Mouse (Mus musculus) MEL (cell line): ENCODE data around the gene Gm21953. TPM values are rescaled to one million over a fixed set of nuclear protein-coding genes. Genes with fewer than 3 reads are reported as not detected.
"Not testable (repeated sequence)": the region's sequence is repeated elsewhere in the genome, so short reads cannot be mapped to it uniquely, and the experiment has no call there.

ENCODE experiments used
- DNase-seq: peaks from one replicate; pipeline ENCODE4 v3.0.0; 2011; ENCODE audit warnings: low read depth, low spot score
- H3K27ac ChIP-seq: 2 replicates; pipeline ENCODE4 v1.5.1; 2012; ENCODE audit warnings: low read depth, mild to moderate bottlenecking, control low read depth, low read length, moderate library complexity; ENCODE audit not compliant: control insufficient read depth
- H3K27me3 ChIP-seq, 2 experiments: fragments of 150-350 bp in 1 of 2; sonication (generic) in 1 of 2; 2 replicates each; pipeline ENCODE4 v1.6.1; 2012; ENCODE audit warnings: low read length in 2 of 2, mild to moderate bottlenecking in 2 of 2, improper control_type of control experiment in 1 of 2, moderate library complexity in 1 of 2; ENCODE audit not compliant: insufficient read depth in 2 of 2, control insufficient read depth in 1 of 2
- H3K36me3 ChIP-seq, 2 experiments: 2 replicates each; pipeline ENCODE4 v1.6.1; 2012 to 2014; ENCODE audit warnings: low read length in 2 of 2, improper control_type of control experiment in 1 of 2, inconsistent platforms in 1 of 2, mild to moderate bottlenecking in 1 of 2; ENCODE audit not compliant: insufficient read depth in 2 of 2, control insufficient read depth in 1 of 2
- H3K4me1 ChIP-seq, 2 experiments: fragments of 150-350 bp in 1 of 2; sonication (generic) in 1 of 2; 2 replicates each; pipeline ENCODE4 v1.6.1; 2012; ENCODE audit warnings: low read length in 2 of 2, improper control_type of control experiment in 1 of 2, mild to moderate bottlenecking in 1 of 2; ENCODE audit not compliant: insufficient read depth in 2 of 2, control insufficient read depth in 1 of 2
- H3K4me3 ChIP-seq, 2 experiments: fragments of 150-350 bp in 1 of 2; sonication (generic) in 1 of 2; 2 replicates each; pipeline ENCODE4 v1.5.1; 2012; ENCODE audit warnings: low read depth in 2 of 2, low read length in 2 of 2, mild to moderate bottlenecking in 2 of 2, moderate library complexity in 2 of 2, control low read depth in 1 of 2, improper control_type of control experiment in 1 of 2; ENCODE audit not compliant: control insufficient read depth in 1 of 2, insufficient read depth in 1 of 2
- H3K79me2 ChIP-seq: 2 replicates; pipeline ENCODE4 v1.6.1; 2012; ENCODE audit warnings: mild to moderate bottlenecking, low read length, moderate library complexity; ENCODE audit not compliant: control insufficient read depth, poor library complexity, insufficient read depth
- H3K9ac ChIP-seq: 2 replicates; pipeline ENCODE4 v1.6.1; 2012; ENCODE audit warnings: low read depth, mild to moderate bottlenecking, control low read depth, low read length, moderate library complexity; ENCODE audit not compliant: control insufficient read depth, poor library complexity, severe bottlenecking
- H3K9me3 ChIP-seq: fragments of 150-350 bp; sonication (generic); replicated peaks from 2 replicates; pipeline ENCODE4 v1.6.1; 2012; ENCODE audit warnings: mild to moderate bottlenecking, low read length, improper control_type of control experiment, moderate library complexity; ENCODE audit not compliant: insufficient read depth
- polyA plus RNA-seq, 2 experiments: library from polyadenylated mRNA; stranded (reverse) in 1 of 2; unstranded in 1 of 2; fragments of >175 nt in 1 of 2; fragments of >200 nt in 1 of 2; gene quantifications; 2 replicates each; pipeline versions ENCODE4 v1.2.1 to v1.2.4; 2012; ENCODE audit warnings: low replicate concordance in 2 of 2, low read depth in 1 of 2; ENCODE audit not compliant: insufficient read length in 2 of 2, insufficient read depth in 1 of 2, missing spikeins in 1 of 2
- total RNA-seq: library from RNA; depleted of rRNA; stranded (reverse); fragments of 300-350 nt; gene quantifications from 2 replicates; pipeline ENCODE4 v1.2.3, GENCODE M21; 2012; rRNA removed

The Gm21953 gene
- total RNA-seq, result not detected in 2 replicates
- under 1 TPM in 1 of 2 experiments, not detected in 1; 0.33 TPM for polyA plus RNA-seq

DNA sequence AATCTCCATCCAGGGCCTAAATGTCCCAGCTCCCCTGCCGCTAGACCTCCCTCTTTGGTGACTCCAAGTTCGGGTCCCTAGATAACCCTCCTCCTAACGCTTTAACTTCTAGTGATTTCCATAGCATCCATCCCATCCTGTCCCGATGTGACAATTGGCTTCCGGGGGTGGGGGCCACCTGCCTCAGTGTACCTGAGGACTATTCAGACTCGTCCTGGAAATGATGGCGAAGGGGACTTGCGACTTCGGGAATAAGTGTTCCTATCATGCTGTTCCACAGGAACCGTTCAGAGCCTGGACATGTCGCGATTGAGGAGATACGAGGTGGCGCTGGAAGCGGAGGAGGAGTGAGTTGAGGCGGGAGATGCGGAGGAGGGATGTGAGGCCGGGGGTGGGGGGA lies at the start of gene Gm21953:
Gene Gm21953, plus strand, starts transcription at position 301 of the 400 bp plus-strand sequence.
- not testable (repeated sequence) for H3K27me3 ChIP-seq, H3K9me3 ChIP-seq, H3K79me2 ChIP-seq, H3K4me1 ChIP-seq, H3K27ac ChIP-seq, H3K4me3 ChIP-seq, H3K9ac ChIP-seq, DNase-seq, H3K36me3 ChIP-seq

DNA sequence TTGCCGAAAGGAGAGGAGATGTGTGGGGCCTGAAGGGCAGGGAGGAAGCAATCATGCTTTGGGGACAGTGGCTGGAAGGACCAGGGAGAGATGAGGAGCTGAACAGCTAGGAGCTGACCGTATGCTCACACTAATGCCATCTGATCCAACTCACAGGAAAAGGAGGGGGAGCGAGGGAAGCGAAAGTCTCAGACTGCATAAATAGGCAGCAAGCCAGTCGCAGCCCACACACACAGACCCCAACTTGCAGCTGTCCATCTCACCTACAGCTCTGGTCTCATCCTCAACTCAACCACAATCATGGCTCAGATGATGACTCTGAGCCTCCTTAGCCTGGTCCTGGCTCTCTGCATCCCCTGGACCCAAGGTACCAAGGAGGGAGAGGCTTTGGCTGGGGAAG lies 38.6 kb upstream of the Gm21953 start, which contains the start of gene Ccl21b:
Gene Ccl21b, plus strand, starts transcription at position 301 of the 400 bp plus-strand sequence.
- H3K9ac ChIP-seq, H3K27ac ChIP-seq, H3K9me3 ChIP-seq, H3K4me1 ChIP-seq, H3K36me3 ChIP-seq, DNase-seq, H3K79me2 ChIP-seq, H3K4me3 ChIP-seq, H3K27me3 ChIP-seq: not testable (repeated sequence)

DNA sequence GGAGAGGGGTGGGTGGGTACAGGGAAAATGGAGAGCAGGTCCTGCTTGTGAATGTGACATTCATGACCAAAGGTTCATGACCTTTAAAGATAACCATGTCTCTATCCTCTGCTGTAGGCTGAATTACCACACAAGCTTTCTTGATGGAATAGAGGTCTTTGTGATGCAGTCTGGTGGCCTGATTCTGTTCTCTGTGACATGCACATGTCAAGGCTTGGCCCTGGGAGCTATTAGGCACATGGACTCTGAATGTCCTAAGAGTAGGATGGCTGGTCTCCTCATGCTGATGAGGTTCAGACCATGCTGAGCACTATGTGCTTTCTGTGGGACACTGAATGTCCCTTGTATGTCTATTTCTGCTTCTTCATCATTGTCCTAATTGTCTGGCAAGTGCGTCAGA lies 24.0 kb downstream of the Gm21953 start, which contains the start of gene Fam205a3:
Gene Fam205a3, plus strand, starts transcription at position 301 of the 400 bp plus-strand sequence.
- not testable (repeated sequence) for H3K9ac ChIP-seq, H3K27ac ChIP-seq, H3K4me1 ChIP-seq, H3K79me2 ChIP-seq, H3K9me3 ChIP-seq, H3K36me3 ChIP-seq, H3K27me3 ChIP-seq, H3K4me3 ChIP-seq, DNase-seq

Other genes with a start within 250 kb of the Gm21953 start
- gene Gm3893, start 203.1 kb upstream of the Gm21953 start, total RNA-seq, result not detected in 2 replicates
- not detected for gene Gm3893, start 203.1 kb upstream of the Gm21953 start, polyA plus RNA-seq
- gene Gm13304, start 179.4 kb upstream of the Gm21953 start, total RNA-seq, result not detected in 2 replicates
- not detected for gene Gm13304, start 179.4 kb upstream of the Gm21953 start, polyA plus RNA-seq
- gene Gm13306, start 140.8 kb upstream of the Gm21953 start, total RNA-seq, result not detected in 2 replicates
- gene Gm13306, start 140.8 kb upstream of the Gm21953 start, polyA plus RNA-seq, result not detected
- gene Gm13305, start 125.7 kb upstream of the Gm21953 start, total RNA-seq, result not detected in 2 replicates
- gene Gm13305, start 125.7 kb upstream of the Gm21953 start, polyA plus RNA-seq, result 1 to 10 TPM in 1 of 2 experiments, not detected in 1; 2.8 TPM
- gene Gm10600, start 53.6 kb upstream of the Gm21953 start, total RNA-seq, result 0.15 TPM in 1 of 2 replicates, not detected in the other
- under 1 TPM in 1 of 2 experiments, not detected in 1; 0.14 TPM for gene Gm10600, start 53.6 kb upstream of the Gm21953 start, polyA plus RNA-seq
- not detected in 2 replicates for gene Ccl21b, start 38.5 kb upstream of the Gm21953 start, total RNA-seq
- gene Ccl21b, start 38.5 kb upstream of the Gm21953 start, polyA plus RNA-seq, result not detected
- not detected in 2 replicates for gene Fam205a3, start 24.1 kb downstream of the Gm21953 start, total RNA-seq
- not detected for gene Fam205a3, start 24.1 kb downstream of the Gm21953 start, polyA plus RNA-seq
- not detected in 2 replicates for gene Gm21586, start 145.1 kb downstream of the Gm21953 start, total RNA-seq
- under 1 TPM in 1 of 2 experiments, not detected in 1; 0.33 TPM for gene Gm21586, start 145.1 kb downstream of the Gm21953 start, polyA plus RNA-seq
- gene Gm2163, start 172.5 kb downstream of the Gm21953 start, total RNA-seq, result not detected in 2 replicates
- not detected for gene Gm2163, start 172.5 kb downstream of the Gm21953 start, polyA plus RNA-seq
- not detected in 2 replicates for gene Fam205a2, start 233.9 kb downstream of the Gm21953 start, total RNA-seq
- gene Fam205a2, start 233.9 kb downstream of the Gm21953 start, polyA plus RNA-seq, result not detected